Mouse (Mus musculus) neutrophil, adult 65 days (primary cell): ENCODE results near the gene Hapln4. TPM values are rescaled to one million over a fixed set of nuclear protein-coding genes. Genes with fewer than 3 reads are reported as not detected.

Source experiments
- total RNA-seq: library from RNA; stranded (reverse); gene quantifications from 2 replicates; pipeline ENCODE4 v1.2.4, GENCODE M21; 2023

Gene Hapln4
- total RNA-seq: not detected in 2 replicates

GRCm38 (mm10) chr8:70083285-70083684 is at the start of gene Hapln4:
Hapln4 (plus strand) TSS chr8:70083457.

GRCm38 (mm10) chr8:70042583-70043455 is 40.4 kb upstream of the Hapln4 start, which contains the start of the genes Mau2 and Sugp1:
Mau2 (minus strand) TSS chr8:70042734.
Sugp1 (plus strand) TSS chr8:70042813.

GRCm38 (mm10) chr8:70072441-70073069 is 10.7 kb upstream of the Hapln4 start, which contains the start of gene Tm6sf2:
Tm6sf2 (plus strand) TSS chr8:70072924.

GRCm38 (mm10) chr8:70120667-70121066 is 37.4 kb downstream of the Hapln4 start, which contains the start of gene Ncan:
Ncan (minus strand) TSS chr8:70120873.

GRCm38 (mm10) chr8:70131166-70131883 is 48.1 kb downstream of the Hapln4 start, which contains the start of gene Nr2c2ap:
Nr2c2ap (plus strand) TSS chr8:70131333.

GRCm38 (mm10) chr8:70139026-70139857 is 56.0 kb downstream of the Hapln4 start, which contains the start of the genes Rfxank, Borcs8 and Mef2b:
Rfxank (minus strand) TSS chr8:70139154.
Borcs8 (plus strand) TSS chr8:70139499.
Mef2b (plus strand) TSS chr8:70139711.

Other genes with a start within 250 kb of the Hapln4 start
- not detected in 2 replicates for gene Cilp2, start 195.8 kb upstream of the Hapln4 start, total RNA-seq
- 0.79 and 1.6 TPM in 2 replicates for gene Tssk6, start 181.3 kb upstream of the Hapln4 start, total RNA-seq
- 51.7 and 65.8 TPM in 2 replicates for gene Ndufa13, start 180.9 kb upstream of the Hapln4 start, total RNA-seq
- not detected in 2 replicates for gene Yjefn3, start 180.7 kb upstream of the Hapln4 start, total RNA-seq
- 63.0 and 64.7 TPM in 2 replicates for gene Gatad2a, start 87.1 kb upstream of the Hapln4 start, total RNA-seq
- gene Mau2, start 40.7 kb upstream of the Hapln4 start, total RNA-seq: 87.4 and 122 TPM in 2 replicates
- gene Sugp1, start 40.6 kb upstream of the Hapln4 start, total RNA-seq: 28.8 and 31.6 TPM in 2 replicates
- not detected in 2 replicates for gene Tm6sf2, start 10.5 kb upstream of the Hapln4 start, total RNA-seq
- not detected in 2 replicates for gene Ncan, start 37.4 kb downstream of the Hapln4 start, total RNA-seq
- gene Nr2c2ap, start 47.9 kb downstream of the Hapln4 start, total RNA-seq: 7.5 and 11.2 TPM in 2 replicates
- 11.2 and 13.5 TPM in 2 replicates for gene Rfxank, start 55.7 kb downstream of the Hapln4 start, total RNA-seq
- 27.0 and 35.6 TPM in 2 replicates for gene Borcs8, start 56.0 kb downstream of the Hapln4 start, total RNA-seq
- gene Mef2b, start 56.3 kb downstream of the Hapln4 start, total RNA-seq: 0.95 and 1.1 TPM in 2 replicates
- 13.4 and 23.3 TPM in 2 replicates for gene Tmem161a, start 88.9 kb downstream of the Hapln4 start, total RNA-seq
- 1.9 and 2.1 TPM in 2 replicates for gene Slc25a42, start 128.8 kb downstream of the Hapln4 start, total RNA-seq
- 24.1 and 36.4 TPM in 2 replicates for gene Sugp2, start 150.8 kb downstream of the Hapln4 start, total RNA-seq
- 3.1 and 3.7 TPM in 2 replicates for gene Armc6, start 151.0 kb downstream of the Hapln4 start, total RNA-seq
- 7.0 and 8.6 TPM in 2 replicates for gene Homer3, start 199.4 kb downstream of the Hapln4 start, total RNA-seq
- 25.3 and 36.1 TPM in 2 replicates for gene Ddx49, start 219.0 kb downstream of the Hapln4 start, total RNA-seq
- gene Cope, start 219.1 kb downstream of the Hapln4 start, total RNA-seq: 80.2 and 91.6 TPM in 2 replicates
- not detected in 2 replicates for gene Cers1, start 232.3 kb downstream of the Hapln4 start, total RNA-seq
- gene Gdf1, start 246.4 kb downstream of the Hapln4 start, total RNA-seq: not detected in 2 replicates